Mouse (Mus musculus) left cerebral cortex, postnatal 14 days (tissue): ENCODE measurements around the gene Rubcnl. TPM values are rescaled to one million over a fixed set of nuclear protein-coding genes. Genes with fewer than 3 reads are reported as not detected.

Source experiments
- DNase-seq, 2 experiments: peaks; one replicate each; pipeline ENCODE4 v3.0.0; 2021 to 2022; ENCODE audit warnings: low spot score in 2 of 2, mixed read lengths in 1 of 2
- intact Hi-C: fragments of 180-260 bp; cut with DNase I; formaldehyde crosslinking; loops from one replicate; pipeline ENCODE4 v1.15.1; 2025
- long read RNA-seq, 2 experiments: library from polyadenylated mRNA; stranded (forward); transcript quantifications; one replicate each; pipeline ENCODE4 v2.0.0; 2021
- total RNA-seq, 2 experiments: library from RNA; stranded (reverse); gene quantifications; 2 replicates each; pipeline ENCODE4 v1.2.3; 2021

Rubcnl gene
- 1 to 10 TPM; 1.3 to 1.5 TPM for total RNA-seq
- long read RNA-seq, experiment 1, partial matches to known transcripts: 0 of 1 reads
- long read RNA-seq, experiment 1, other reads (novel, unspliced or antisense): 1 of 1 reads
- long read RNA-seq, experiment 2, partial matches to known transcripts: 0 of 1 reads
- long read RNA-seq, experiment 2, other reads (novel, unspliced or antisense): 0 of 1 reads

GRCm38 (mm10) chr14:75015856-75016714 lies at the start of gene Rubcnl:
Gene Rubcnl (plus strand): TSS chr14:75016027.
- intact Hi-C loops: no loop called here
- peak; percentile 78 to 81 for DNase-seq

- intact Hi-C loops: no loop called here
- DNase-seq: no peak
Measured at GRCm38 (mm10) chr14:74972216-74972615, 43.6 kb upstream of the Rubcnl start.

- no peak for DNase-seq
- intact Hi-C loops: no loop called here
Measured at GRCm38 (mm10) chr14:74972687-74973086, 43.1 kb upstream of the Rubcnl start.

- intact Hi-C loops: no loop called here
- DNase-seq: no peak
Measured at GRCm38 (mm10) chr14:74974136-74974651, 41.6 kb upstream of the Rubcnl start.

GRCm38 (mm10) chr14:74976972-74977371 lies 38.9 kb upstream of the Rubcnl start:
- no peak for DNase-seq
- intact Hi-C loops: no loop called here

- DNase-seq: no peak
- intact Hi-C loops: no loop called here
Measured at GRCm38 (mm10) chr14:74981016-74981415, 34.8 kb upstream of the Rubcnl start.

- intact Hi-C loops: no loop called here
- no peak for DNase-seq
Measured at GRCm38 (mm10) chr14:74983079-74983478, 32.7 kb upstream of the Rubcnl start.

GRCm38 (mm10) chr14:74984817-74985391 lies 30.9 kb upstream of the Rubcnl start:
- intact Hi-C loops: no loop called here
- DNase-seq: peak; percentile 13 to 22

- no peak for DNase-seq
- intact Hi-C loops: no loop called here
Measured at GRCm38 (mm10) chr14:74985658-74986057, 30.2 kb upstream of the Rubcnl start.

GRCm38 (mm10) chr14:74986527-74986926 lies 29.3 kb upstream of the Rubcnl start:
- intact Hi-C loops: no loop called here
- DNase-seq: no peak

- intact Hi-C loops: no loop called here
- DNase-seq: no peak
Measured at GRCm38 (mm10) chr14:74989322-74989721, 26.5 kb upstream of the Rubcnl start.

- intact Hi-C loops: loop anchor here (2.0 kb wide), 1 partner anchor 225 kb away; no protein-coding TSS in a partner anchor
- DNase-seq: no peak
Measured at GRCm38 (mm10) chr14:74989909-74990308, 25.9 kb upstream of the Rubcnl start.

- intact Hi-C loops: loop anchor here (2.0 kb wide), 1 partner anchor 226 kb away; no protein-coding TSS in a partner anchor
- peak; percentile 36 to 60 for DNase-seq
Measured at GRCm38 (mm10) chr14:74990504-74990903, 25.3 kb upstream of the Rubcnl start.

- DNase-seq: peak in 1 of 2 experiments; percentile 36
- intact Hi-C loops: no loop called here
Measured at GRCm38 (mm10) chr14:74996556-74996955, 19.3 kb upstream of the Rubcnl start.

- no peak for DNase-seq
- intact Hi-C loops: no loop called here
Measured at GRCm38 (mm10) chr14:74997041-74997440, 18.8 kb upstream of the Rubcnl start.

GRCm38 (mm10) chr14:75001364-75001763 lies 14.5 kb upstream of the Rubcnl start:
- DNase-seq: no peak
- intact Hi-C loops: no loop called here

- no peak for DNase-seq
- intact Hi-C loops: no loop called here
Measured at GRCm38 (mm10) chr14:75003356-75003755, 12.5 kb upstream of the Rubcnl start.

- intact Hi-C loops: no loop called here
- no peak for DNase-seq
Measured at GRCm38 (mm10) chr14:75005478-75006199, 10.2 kb upstream of the Rubcnl start.

- DNase-seq: no peak
- intact Hi-C loops: no loop called here
Measured at GRCm38 (mm10) chr14:75010346-75010745, 5.5 kb upstream of the Rubcnl start.
